Mouse (Mus musculus) adrenal gland, adult 18-20 months (tissue): ENCODE results near the gene Tnfrsf11a. TPM values are rescaled to one million over a fixed set of nuclear protein-coding genes. Genes with fewer than 3 reads are reported as not detected.
"Not testable (repeated sequence)": the region's sequence is repeated elsewhere in the genome, so short reads cannot be mapped to it uniquely, and the experiment has no call there.

Source experiments
- DNase-seq, 2 experiments: peaks; one replicate each; pipeline ENCODE4 v3.0.0; 2021 to 2022; ENCODE audit warnings: low spot score in 2 of 2
- total RNA-seq, 2 experiments: library from RNA; stranded (reverse); gene quantifications; 1 replicate in 1 of 2; 2 replicates in 1 of 2; pipeline ENCODE4 v1.2.3; 2021

Tnfrsf11a gene
- total RNA-seq, 2 experiments from 2014 or later: 2.6 to 3.3 TPM

- DNase-seq: no peak
Measured at GRCm38 (mm10) chr1:105784257-105785016, 3.9 kb downstream of the Tnfrsf11a start.

GRCm38 (mm10) chr1:105785146-105785545, 4.6 kb downstream of the Tnfrsf11a start:
- DNase-seq: no peak

- DNase-seq: no peak
Measured at GRCm38 (mm10) chr1:105786731-105787357, 6.3 kb downstream of the Tnfrsf11a start.

- no peak for DNase-seq
Measured at GRCm38 (mm10) chr1:105790103-105790502, 9.6 kb downstream of the Tnfrsf11a start.

GRCm38 (mm10) chr1:105794670-105795069, 14.2 kb downstream of the Tnfrsf11a start:
- DNase-seq: no peak

GRCm38 (mm10) chr1:105795705-105796104, 15.2 kb downstream of the Tnfrsf11a start:
- no peak for DNase-seq

- no peak for DNase-seq
Measured at GRCm38 (mm10) chr1:105800570-105800969, 20.1 kb downstream of the Tnfrsf11a start.

GRCm38 (mm10) chr1:105801252-105801651, 20.7 kb downstream of the Tnfrsf11a start:
- DNase-seq: no peak

- DNase-seq: no peak
Measured at GRCm38 (mm10) chr1:105802941-105803340, 22.4 kb downstream of the Tnfrsf11a start.

GRCm38 (mm10) chr1:105804285-105804684, 23.8 kb downstream of the Tnfrsf11a start:
- no peak for DNase-seq

- DNase-seq: no peak
Measured at GRCm38 (mm10) chr1:105805565-105805964, 25.0 kb downstream of the Tnfrsf11a start.

GRCm38 (mm10) chr1:105807028-105807722, 26.7 kb downstream of the Tnfrsf11a start:
- DNase-seq: no peak

- DNase-seq: not testable (repeated sequence)
Measured at GRCm38 (mm10) chr1:105812027-105812426, 31.5 kb downstream of the Tnfrsf11a start.

- no peak for DNase-seq
Measured at GRCm38 (mm10) chr1:105812960-105813708, 32.6 kb downstream of the Tnfrsf11a start.

- DNase-seq: no peak
Measured at GRCm38 (mm10) chr1:105813709-105814061, 33.2 kb downstream of the Tnfrsf11a start.

GRCm38 (mm10) chr1:105814402-105815270, 34.1 kb downstream of the Tnfrsf11a start:
- no peak for DNase-seq

GRCm38 (mm10) chr1:105815310-105815709, 34.8 kb downstream of the Tnfrsf11a start:
- DNase-seq: no peak

- no peak for DNase-seq
Measured at GRCm38 (mm10) chr1:105815736-105816135, 35.2 kb downstream of the Tnfrsf11a start.

- DNase-seq: no peak
Measured at GRCm38 (mm10) chr1:105819031-105819430, 38.5 kb downstream of the Tnfrsf11a start.

GRCm38 (mm10) chr1:105819740-105820139, 39.2 kb downstream of the Tnfrsf11a start:
- DNase-seq: no peak
